Mouse (Mus musculus): ENCODE data around the gene Btg1. TPM values are rescaled to one million over a fixed set of nuclear protein-coding genes. Genes with fewer than 3 reads are reported as not detected.

Btg1 gene
- polyA plus RNA-seq, 1 experiment from 2014 or later = 88.1 TPM

- peaks cover 22% of the 10 kb centered on the region for H3K36me3 ChIP-seq (ENCODE audit: control insufficient read depth, insufficient read depth, low read length)
- WGBS = 1% methylated on average over 24 of the region's 24 CpGs
Measured at GRCm38 (mm10) chr10:96616001-96616708, 651 bp upstream of the Btg1 start.

DNA sequence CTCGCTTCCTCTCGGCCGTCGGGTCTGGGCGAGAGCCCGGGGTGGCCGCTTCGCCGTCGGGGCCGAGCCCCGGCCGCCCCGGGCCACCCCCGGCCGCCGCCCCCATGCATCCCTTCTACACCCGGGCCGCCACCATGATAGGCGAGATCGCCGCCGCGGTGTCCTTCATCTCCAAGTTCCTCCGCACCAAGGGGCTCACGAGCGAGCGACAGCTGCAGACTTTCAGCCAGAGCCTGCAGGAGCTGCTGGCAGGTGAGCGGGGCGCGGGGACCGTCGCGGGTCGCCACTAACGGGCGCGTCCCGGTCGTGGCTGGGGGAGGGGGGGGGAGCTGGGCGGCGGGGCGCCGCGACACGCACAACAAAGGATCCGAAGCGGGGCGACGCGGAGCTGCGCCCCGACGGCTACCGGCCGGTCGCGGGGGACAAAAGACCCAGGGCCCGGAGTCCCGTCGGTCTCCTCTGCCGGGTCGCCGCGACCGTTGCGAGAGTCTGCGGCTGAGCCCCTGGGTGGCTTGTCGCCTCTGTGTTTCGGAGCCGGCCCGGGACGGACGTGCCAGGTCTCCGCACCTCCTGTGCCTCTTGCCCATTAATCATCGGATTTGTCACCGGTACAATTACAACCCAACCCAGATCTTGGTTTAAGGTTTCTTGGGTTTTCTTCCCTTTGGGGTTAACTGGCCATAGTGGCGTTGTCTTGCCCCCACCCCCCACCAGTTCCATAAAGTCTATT is 580 bp downstream of the Btg1 start:
- peak overlapping the region; percentile 93 to 95 for H3K4me3 ChIP-seq (ENCODE audit: control insufficient read depth in 1 of 2, insufficient read depth in 1 of 2, low read depth in 1 of 2, low read length in 2 of 2)
- peaks cover 2 to 17% of the 10 kb centered on the region in 2 experiments for H3K4me1 ChIP-seq (ENCODE audit: control insufficient read depth in 2 of 2, insufficient read depth in 2 of 2, low read length in 2 of 2)
- peak overlapping the region; percentile 92 for H3K4me2 ChIP-seq (ENCODE audit: low read length)
- H3K9ac ChIP-seq (ENCODE audit: low read length) = peak overlapping the region; percentile 99
- ATAC-seq (ENCODE audit: insufficient number of reproducible peaks, insufficient read depth, low FRiP score, low read depth) = peak; percentile 26
- H3K9me3 ChIP-seq (ENCODE audit: control insufficient read depth, low read length) = no peaks in the 10 kb centered on the region
- peak overlapping the region; percentile 93 to 95 for H3K27ac ChIP-seq (replicated peaks in 1 of 2; ENCODE audit: control insufficient read depth in 1 of 2, insufficient read depth in 1 of 2, low read depth in 2 of 2, low read length in 2 of 2)
- peaks cover 33% of the 10 kb centered on the region for H3K36me3 ChIP-seq (ENCODE audit: control insufficient read depth, insufficient read depth, low read length)
- no peaks in the 10 kb centered on the region for H3K27me3 ChIP-seq (ENCODE audit: control insufficient read depth, insufficient read depth, low read length)
- under 1% methylated on average over 60 of the region's 78 CpGs for WGBS

More at GRCm38 (mm10) chr10:96616001-96616708, 651 bp upstream of the Btg1 start:
- H3K4me1 ChIP-seq (ENCODE audit: control insufficient read depth in 2 of 2, insufficient read depth in 2 of 2, low read length in 2 of 2) = peaks cover 2 to 11% of the 10 kb centered on the region in 2 experiments
- H3K4me3 ChIP-seq (ENCODE audit: control insufficient read depth in 1 of 2, insufficient read depth in 1 of 2, low read depth in 1 of 2, low read length in 2 of 2) = peak overlapping the region; percentile 89 to 95
- H3K4me2 ChIP-seq (ENCODE audit: low read length) = peak overlapping the region; percentile 64
- no peak for ATAC-seq (ENCODE audit: insufficient number of reproducible peaks, insufficient read depth, low FRiP score, low read depth)
- peak overlapping the region; percentile 79 for H3K9ac ChIP-seq (ENCODE audit: low read length)
- H3K9me3 ChIP-seq (ENCODE audit: control insufficient read depth, low read length) = no peaks in the 10 kb centered on the region
- H3K27me3 ChIP-seq (ENCODE audit: control insufficient read depth, insufficient read depth, low read length) = no peaks in the 10 kb centered on the region
- H3K27ac ChIP-seq (replicated peaks in 1 of 2; ENCODE audit: control insufficient read depth in 1 of 2, insufficient read depth in 1 of 2, low read depth in 2 of 2, low read length in 2 of 2) = peak overlapping the region; percentile 77

- H3K27ac ChIP-seq (replicated peaks in 1 of 2; ENCODE audit: control insufficient read depth in 1 of 2, insufficient read depth in 1 of 2, low read depth in 2 of 2, low read length in 2 of 2) = peak overlapping the region; percentile 93 to 95
- H3K4me1 ChIP-seq (ENCODE audit: control insufficient read depth in 2 of 2, insufficient read depth in 2 of 2, low read length in 2 of 2) = peaks cover 2 to 24% of the 10 kb centered on the region in 2 experiments
- peak overlapping the region; percentile 93 to 95 for H3K4me3 ChIP-seq (ENCODE audit: control insufficient read depth in 1 of 2, insufficient read depth in 1 of 2, low read depth in 1 of 2, low read length in 2 of 2)
- H3K36me3 ChIP-seq (ENCODE audit: control insufficient read depth, insufficient read depth, low read length) = peaks cover 38% of the 10 kb centered on the region
- H3K4me2 ChIP-seq (ENCODE audit: low read length) = peak overlapping the region; percentile 92
- no peak for ATAC-seq (ENCODE audit: insufficient number of reproducible peaks, insufficient read depth, low FRiP score, low read depth)
- H3K9ac ChIP-seq (ENCODE audit: low read length) = peak overlapping the region; percentile 99
- H3K9me3 ChIP-seq (ENCODE audit: control insufficient read depth, low read length) = no peaks in the 10 kb centered on the region
- WGBS = under 1% methylated on average over 29 of the region's 29 CpGs
- no peaks in the 10 kb centered on the region for H3K27me3 ChIP-seq (ENCODE audit: control insufficient read depth, insufficient read depth, low read length)
Measured at GRCm38 (mm10) chr10:96617951-96618575, 1.3 kb downstream of the Btg1 start.

- Histone ChIP-seq H3K4me2 (ENCODE audit: low read length) (peak overlapping the region; percentile 92), H3K9me3 (ENCODE audit: control insufficient read depth, low read length) (no peaks in the 10 kb centered on the region), H3K27ac (replicated peaks in 1 of 2; ENCODE audit: control insufficient read depth in 1 of 2, insufficient read depth in 1 of 2, low read depth in 2 of 2, low read length in 2 of 2) (peak overlapping the region; percentile 27 to 69), H3K9ac (ENCODE audit: low read length) (peak overlapping the region; percentile 84), H3K4me1 (ENCODE audit: control insufficient read depth in 2 of 2, insufficient read depth in 2 of 2, low read length in 2 of 2) (peaks cover 5 to 30% of the 10 kb centered on the region in 2 experiments), H3K4me3 (ENCODE audit: control insufficient read depth in 1 of 2, insufficient read depth in 1 of 2, low read depth in 1 of 2, low read length in 2 of 2) (peak overlapping the region; percentile 47 to 95), H3K27me3 (ENCODE audit: control insufficient read depth, insufficient read depth, low read length) (no peaks in the 10 kb centered on the region), H3K36me3 (ENCODE audit: control insufficient read depth, insufficient read depth, low read length) (peaks cover 52% of the 10 kb centered on the region)
- ATAC-seq (ENCODE audit: insufficient number of reproducible peaks, insufficient read depth, low FRiP score, low read depth) = no peak
- 43% methylated on average over 8 of the region's 8 CpGs for WGBS
Measured at GRCm38 (mm10) chr10:96619951-96620889, 3.4 kb downstream of the Btg1 start.

DNA sequence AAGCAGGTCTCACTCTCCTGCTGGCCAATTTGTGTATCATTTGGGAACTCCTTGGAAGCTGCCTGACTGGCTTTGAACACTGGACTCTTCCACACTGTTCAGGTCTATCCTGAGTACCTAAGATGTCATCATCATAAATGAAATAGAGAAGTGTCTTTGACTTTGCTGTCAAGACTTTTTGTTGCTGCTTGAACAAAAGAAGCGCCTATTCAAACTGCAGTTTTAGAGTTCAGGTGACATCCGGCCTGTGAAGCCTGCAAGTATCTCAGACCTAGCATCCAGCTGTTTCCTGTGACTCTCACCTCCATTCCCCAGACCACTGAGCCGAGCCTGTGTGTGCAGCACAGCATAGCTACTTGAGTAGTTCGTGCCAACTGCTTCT is 4.1 kb downstream of the Btg1 start:
- Histone ChIP-seq H3K27me3 (ENCODE audit: control insufficient read depth, insufficient read depth, low read length) (no peaks in the 10 kb centered on the region), H3K36me3 (ENCODE audit: control insufficient read depth, insufficient read depth, low read length) (peaks cover 52% of the 10 kb centered on the region), H3K9ac (ENCODE audit: low read length) (peak overlapping the region; percentile 84), H3K4me1 (ENCODE audit: control insufficient read depth in 2 of 2, insufficient read depth in 2 of 2, low read length in 2 of 2) (peaks cover 6 to 36% of the 10 kb centered on the region in 2 experiments), H3K9me3 (ENCODE audit: control insufficient read depth, low read length) (no peaks in the 10 kb centered on the region), H3K4me2 (ENCODE audit: low read length) (peak overlapping the region; percentile 92), H3K27ac (replicated peaks in 1 of 2; ENCODE audit: control insufficient read depth in 1 of 2, insufficient read depth in 1 of 2, low read depth in 2 of 2, low read length in 2 of 2) (peak overlapping the region; percentile 27 to 53; a peak in 3 of 4 replicates), H3K4me3 (ENCODE audit: control insufficient read depth in 1 of 2, insufficient read depth in 1 of 2, low read depth in 1 of 2, low read length in 2 of 2) (peak overlapping the region; percentile 47 to 95)
- ATAC-seq (ENCODE audit: insufficient number of reproducible peaks, insufficient read depth, low FRiP score, low read depth) = no peak
- 38% methylated on average over 4 of the region's 4 CpGs for WGBS

- Histone ChIP-seq H3K4me3 (ENCODE audit: control insufficient read depth in 1 of 2, insufficient read depth in 1 of 2, low read depth in 1 of 2, low read length in 2 of 2) (peak overlapping the region; percentile 22 to 95; a peak in 3 of 4 replicates), H3K27me3 (ENCODE audit: control insufficient read depth, insufficient read depth, low read length) (no peaks in the 10 kb centered on the region), H3K9ac (ENCODE audit: low read length) (peak overlapping the region; percentile 55), H3K36me3 (ENCODE audit: control insufficient read depth, insufficient read depth, low read length) (peaks cover 52% of the 10 kb centered on the region), H3K27ac (replicated peaks in 1 of 2; ENCODE audit: control insufficient read depth in 1 of 2, insufficient read depth in 1 of 2, low read depth in 2 of 2, low read length in 2 of 2) (peak overlapping the region in 1 of 2 experiments; percentile 22; a peak in 1 of 4 replicates), H3K9me3 (ENCODE audit: control insufficient read depth, low read length) (no peaks in the 10 kb centered on the region), H3K4me1 (ENCODE audit: control insufficient read depth in 2 of 2, insufficient read depth in 2 of 2, low read length in 2 of 2) (peaks cover 7 to 38% of the 10 kb centered on the region in 2 experiments), H3K4me2 (ENCODE audit: low read length) (peak overlapping the region; percentile 92)
- no peak for ATAC-seq (ENCODE audit: insufficient number of reproducible peaks, insufficient read depth, low FRiP score, low read depth)
- WGBS = 67% methylated on average over 4 of the region's 4 CpGs
Measured at GRCm38 (mm10) chr10:96621361-96621945, 4.6 kb downstream of the Btg1 start.
